Mouse (Mus musculus) neural tube, embryonic 10.5 days (tissue): ENCODE results near the gene Eipr1.

Source experiments
- DNase-seq: peaks from one replicate; pipeline ENCODE4 v3.0.0-alpha.2; 2017; ENCODE audit warnings: low spot score; ENCODE audit errors: extremely low spot score

The Eipr1 gene

DNA sequence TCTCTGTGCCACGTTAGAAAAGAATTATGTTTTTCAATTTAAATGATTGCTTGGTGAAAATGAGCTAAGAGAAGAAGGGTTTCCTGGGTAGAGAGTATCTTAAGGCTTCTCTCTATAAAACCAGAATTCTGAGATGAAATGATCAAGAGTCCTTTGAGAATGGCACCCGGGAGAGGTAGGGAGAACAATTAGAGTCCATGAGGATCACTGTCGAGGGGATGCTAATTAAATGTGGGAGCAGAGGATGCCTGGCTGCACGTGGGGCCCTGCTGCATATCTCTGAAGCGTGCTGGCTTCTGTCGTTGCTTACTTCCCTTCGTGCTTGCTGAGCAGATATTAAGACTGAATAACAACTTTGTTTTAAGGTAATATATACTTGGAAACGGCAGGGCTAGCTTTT, 23.5 kb downstream of the Eipr1 start:
- no peak for DNase-seq

GRCm38 (mm10) chr12:28775627-28776026, 24.0 kb downstream of the Eipr1 start:
- DNase-seq, result no peak

DNA sequence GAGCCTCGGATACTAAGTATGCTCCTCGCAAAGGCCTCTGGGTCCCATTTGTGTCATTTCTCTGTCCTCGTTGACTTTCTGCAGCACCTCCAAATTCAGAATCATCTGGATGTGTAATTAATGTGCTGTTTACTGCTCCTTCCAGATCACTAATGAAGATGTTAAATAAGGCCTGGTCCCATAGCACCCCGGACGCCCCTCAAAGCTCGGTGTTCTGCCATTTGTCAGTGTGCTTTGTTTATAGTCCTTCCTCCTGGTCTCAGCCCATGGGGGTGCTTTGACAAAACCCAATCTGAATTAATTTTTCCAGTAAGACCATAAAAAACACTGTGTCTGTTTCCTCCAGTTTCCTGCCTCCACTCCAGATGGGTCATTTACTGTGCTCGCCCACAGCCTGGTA, 28.6 kb downstream of the Eipr1 start:
- no peak for DNase-seq

DNA sequence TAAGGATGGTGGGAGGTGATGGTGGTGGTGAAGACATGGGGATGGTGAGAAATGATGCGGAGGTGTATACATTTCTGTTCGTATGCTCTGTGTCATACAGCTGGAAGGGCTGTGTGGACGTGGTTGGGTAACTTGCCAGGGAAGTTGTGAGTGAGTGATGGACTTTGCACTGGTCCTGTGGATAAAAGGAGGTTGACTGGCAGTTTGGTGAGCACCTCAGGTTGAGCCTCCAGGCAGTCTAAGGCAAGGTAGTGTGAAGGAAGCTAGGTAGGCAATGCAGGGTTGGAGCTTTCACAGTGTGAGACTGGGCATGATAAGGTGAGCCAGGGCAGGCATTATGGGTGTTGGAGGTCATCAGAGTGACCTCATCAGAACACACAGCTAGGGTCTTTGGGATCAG, 31.0 kb downstream of the Eipr1 start:
- no peak for DNase-seq

DNA sequence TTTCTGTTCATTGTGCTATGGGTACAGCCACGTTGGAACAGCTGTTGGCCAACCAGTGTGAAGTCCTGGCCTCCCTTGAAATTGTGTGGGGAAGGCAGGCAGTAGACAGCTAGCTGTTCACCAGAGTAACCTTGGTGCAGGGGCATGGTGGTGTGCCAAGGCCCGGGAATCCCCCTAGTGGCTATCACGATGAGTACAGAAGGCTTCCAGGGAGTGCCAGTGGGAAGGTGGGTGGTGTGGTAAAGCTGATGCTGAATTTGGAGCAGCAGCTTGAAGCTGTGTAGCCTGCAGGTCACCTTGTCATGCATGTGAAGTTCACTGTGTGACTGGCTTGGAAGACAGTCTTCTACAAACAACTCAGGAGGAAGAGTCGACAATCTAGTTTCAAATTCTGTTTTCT, 32.8 kb downstream of the Eipr1 start:
- no peak for DNase-seq

DNA sequence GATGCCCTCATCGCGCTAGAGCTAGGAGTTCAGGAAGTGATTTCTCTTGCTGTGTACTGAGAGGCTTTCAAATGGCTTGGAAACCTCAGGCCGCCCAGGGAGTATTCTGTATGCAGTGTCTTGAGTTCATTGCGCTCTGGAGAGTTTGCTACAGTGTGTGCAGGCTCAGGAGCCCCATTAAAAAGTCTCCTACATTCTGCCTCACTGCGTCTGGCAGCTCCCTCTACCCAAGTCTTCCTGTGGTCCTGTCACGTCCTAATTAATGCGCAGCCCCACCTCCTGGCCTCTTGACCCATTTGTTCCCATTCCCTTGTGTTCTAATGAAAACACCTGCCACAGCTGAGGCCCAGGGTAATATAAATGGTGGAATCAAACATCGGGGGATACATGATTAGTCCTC, 33.3 kb downstream of the Eipr1 start:
- no peak for DNase-seq

DNA sequence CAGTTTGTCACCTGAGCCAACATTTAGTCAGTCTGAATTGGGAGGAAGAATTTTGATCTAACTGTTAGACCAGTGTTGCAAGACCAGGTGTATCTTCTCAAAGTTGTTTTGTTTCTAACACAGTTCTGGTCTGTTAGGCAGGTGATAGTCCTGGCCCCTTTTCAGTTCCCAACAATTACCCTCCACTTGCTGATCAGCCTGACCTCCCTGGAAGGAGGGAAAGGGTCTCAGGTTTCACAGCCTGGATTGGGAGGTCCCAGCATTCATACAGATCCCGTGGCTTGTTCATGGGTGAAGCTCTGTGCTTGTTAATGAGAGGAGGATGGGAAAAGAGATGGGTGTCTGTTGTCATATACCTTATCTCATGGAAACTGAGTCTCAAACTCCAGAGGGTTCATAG, 33.7 kb downstream of the Eipr1 start:
- DNase-seq, result no peak

- DNase-seq, result no peak
Measured at GRCm38 (mm10) chr12:28786310-28786709, 34.7 kb downstream of the Eipr1 start.

GRCm38 (mm10) chr12:28792613-28793012, 41.0 kb downstream of the Eipr1 start:
- no peak for DNase-seq

DNA sequence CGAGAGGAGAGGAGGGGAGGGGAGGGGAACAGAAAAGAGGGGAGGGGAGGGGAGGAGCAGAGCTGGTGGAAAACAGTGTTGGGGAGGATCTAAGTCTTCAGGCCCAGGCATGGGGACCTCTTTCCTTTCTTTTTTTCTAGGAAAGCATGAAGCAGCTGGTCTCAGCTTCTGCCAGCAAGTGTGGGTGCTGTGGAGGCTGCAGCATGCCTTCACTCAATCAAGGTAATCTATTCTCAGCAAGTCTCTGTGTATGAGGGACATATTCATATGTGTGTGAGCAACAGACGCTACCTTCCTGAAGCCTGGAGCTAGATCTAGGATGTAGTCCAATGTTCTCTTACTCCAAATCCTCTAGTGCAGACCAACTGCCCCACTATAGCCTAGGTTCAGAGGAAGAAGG, 42.1 kb downstream of the Eipr1 start:
- no peak for DNase-seq

DNA sequence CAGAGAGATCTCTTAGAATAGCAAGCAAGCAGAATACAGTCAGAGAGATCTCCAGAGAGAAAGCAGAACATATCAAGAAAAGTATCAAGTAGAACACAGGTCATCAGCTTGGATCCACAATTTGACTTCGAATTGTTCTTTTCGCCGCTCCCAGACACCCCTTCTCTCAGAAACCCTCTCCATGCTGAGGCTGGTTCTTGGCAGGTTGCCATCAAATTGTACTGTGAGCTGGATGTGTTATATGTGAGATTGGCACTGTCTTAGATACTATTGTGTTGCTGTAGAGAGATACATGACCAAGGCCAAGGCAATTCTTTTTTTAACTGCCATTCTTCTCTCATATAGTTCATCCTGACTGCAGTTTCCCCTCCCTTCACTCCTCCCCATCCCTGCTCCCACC, 43.4 kb downstream of the Eipr1 start:
- no peak for DNase-seq

DNA sequence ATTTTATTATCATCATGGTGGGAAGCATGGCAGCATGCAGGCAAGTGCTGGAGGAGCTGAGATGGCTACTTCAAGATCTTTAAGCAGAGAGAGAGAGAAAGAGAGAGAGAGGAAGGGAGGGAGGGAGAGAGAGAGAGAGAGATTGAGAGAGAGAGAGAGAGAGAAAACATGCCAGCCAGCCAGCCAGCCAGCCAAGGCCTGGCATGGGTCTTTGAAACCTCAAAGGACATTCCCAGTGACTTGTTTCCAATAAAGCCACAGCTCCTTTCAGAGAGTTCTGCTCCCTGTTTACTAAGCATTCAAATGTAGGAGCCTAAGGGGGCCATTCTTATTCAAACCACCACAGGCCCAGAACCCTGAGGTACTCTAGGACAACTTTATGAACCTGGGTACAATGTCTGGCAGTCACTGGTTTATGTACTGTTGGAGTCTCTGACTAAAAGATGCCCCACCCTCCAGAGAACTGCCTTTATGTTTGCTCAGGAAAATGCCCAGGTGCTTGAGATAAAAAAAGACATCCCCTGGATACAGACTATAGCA, 45.3 kb downstream of the Eipr1 start:
- DNase-seq, result no peak

DNA sequence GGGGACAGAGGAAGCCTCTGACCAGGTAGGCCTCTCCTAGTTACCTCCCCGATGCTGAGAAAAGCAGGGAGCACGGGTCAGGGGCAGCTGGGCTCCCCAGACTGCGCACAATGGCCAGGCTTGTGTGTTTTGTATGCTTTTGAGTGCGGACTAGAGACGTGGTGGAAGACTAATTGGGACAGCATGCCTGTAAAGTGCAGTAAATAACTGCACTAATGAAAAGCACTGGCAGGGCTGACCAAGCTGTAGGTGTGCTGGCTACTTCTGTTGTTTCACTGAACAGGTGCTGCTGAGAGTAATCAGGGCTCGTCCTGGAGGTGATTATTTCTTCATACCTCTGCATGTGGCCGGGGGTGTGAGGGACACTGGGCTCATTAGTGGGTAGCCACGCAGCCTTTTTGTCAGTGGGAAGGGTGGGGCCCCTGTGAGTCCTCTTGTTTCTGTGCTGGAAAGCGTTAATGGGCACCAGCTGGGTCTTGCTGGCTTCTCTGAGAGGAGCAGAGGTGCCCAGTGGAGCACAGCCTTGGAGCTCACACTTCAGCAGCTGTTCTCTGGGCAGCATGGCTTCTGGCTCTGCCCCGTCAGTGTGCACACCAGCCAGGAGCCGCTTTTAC, 48.3 kb downstream of the Eipr1 start:
- no peak for DNase-seq

GRCm38 (mm10) chr12:28800423-28800822, 48.8 kb downstream of the Eipr1 start:
- DNase-seq, result no peak

DNA sequence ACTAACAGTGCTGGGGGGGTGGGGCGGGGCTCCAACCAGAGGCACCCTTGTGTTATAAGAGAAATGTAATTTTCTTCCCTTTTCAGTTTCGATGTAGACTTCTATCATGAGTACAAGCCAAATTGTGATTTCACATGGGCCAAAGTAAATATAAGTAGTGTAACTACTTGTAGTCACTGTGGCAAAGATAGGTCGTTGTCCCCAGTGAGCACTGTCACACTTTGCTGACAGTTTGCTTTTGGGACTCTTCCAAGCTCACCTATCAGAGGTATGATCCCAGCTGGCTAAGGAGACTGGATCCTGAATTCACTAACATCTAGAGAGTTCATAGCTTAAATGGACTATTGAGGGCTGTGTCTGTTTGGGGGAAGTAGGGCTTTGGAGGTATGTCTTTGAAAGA, 49.3 kb downstream of the Eipr1 start:
- DNase-seq, result no peak

DNA sequence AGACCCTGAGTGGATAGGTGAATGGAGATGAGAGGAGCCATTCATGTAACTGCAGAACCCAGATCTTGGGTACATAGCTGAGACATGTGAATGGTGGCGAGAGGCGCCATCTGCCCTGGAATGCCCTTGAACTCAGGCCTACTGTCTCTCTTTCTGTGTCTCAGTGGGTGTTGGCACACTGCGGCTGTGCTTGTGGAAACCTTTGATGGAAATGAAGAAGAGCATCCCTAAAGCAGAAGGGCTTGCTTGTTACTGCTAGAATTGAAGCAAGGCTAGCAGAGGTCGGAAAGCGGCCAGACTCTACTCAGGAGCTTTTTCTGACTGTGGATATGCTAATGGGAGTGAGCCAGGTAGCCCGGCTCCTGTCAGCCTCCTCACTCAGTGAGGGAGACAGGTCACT, 50.1 kb downstream of the Eipr1 start:
- no peak for DNase-seq

DNA sequence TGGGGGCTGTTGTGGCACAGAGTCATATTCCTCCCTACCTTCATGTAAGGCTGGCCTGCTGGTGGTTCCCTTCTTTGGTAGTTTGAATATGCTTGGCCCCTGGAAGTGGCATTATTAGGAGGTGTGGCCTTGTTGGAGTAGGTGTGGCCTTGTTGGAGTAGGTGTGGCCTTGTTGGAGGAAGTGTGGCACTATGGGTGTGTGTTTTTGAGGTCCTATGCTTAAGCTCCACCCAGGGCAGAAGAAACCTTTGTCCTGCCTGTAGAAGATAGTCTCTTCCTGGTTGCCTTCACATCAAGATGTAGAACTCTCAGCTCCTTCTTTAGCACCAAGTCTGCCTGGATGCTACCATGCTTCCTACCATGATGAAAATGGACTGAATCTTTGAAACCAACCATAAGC, 51.4 kb downstream of the Eipr1 start:
- DNase-seq, result no peak

DNA sequence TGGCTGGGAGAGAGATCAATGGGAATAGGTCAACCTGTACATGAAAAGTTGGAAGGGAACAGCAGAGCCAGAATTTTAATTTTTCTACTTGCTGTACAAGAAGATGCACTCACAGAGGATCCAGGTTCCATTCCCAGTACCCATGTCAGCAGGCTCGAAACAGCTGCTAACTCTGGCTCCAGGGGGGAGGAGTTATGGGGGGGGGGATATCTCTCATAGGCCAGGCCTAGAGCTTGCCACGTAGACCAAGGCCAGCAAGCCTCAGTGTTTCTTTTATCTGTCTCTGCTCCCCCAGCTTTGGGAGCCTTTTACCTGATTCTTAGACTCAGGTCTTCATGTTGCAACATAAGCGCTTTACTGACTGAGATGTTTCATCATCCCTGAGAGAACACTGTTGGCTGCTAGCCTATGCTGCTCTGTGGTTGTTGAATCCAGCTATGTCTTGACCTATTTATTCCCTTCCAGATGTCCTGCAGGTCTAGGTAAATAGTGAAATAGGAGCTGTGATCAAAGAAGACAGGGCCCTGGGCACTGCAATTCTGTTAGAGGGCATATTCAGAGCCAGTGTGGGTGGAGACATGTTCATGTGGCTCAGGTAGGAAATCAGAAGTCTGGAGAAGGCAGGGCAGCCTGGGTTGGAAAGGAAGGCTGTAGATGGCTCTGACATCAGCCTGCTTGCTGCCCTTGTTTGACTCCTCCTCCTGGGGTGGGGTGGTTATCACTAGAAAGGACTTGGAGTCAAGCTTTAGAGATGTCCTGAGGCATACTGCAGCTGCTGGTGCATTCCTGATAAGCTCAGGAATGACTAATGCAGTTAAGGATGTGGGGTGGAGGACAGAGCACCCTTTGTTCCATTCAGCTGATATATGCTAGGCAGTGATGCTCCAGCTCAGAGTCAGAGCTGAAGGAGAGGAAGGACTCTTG, 53.2 kb downstream of the Eipr1 start:
- no peak for DNase-seq

GRCm38 (mm10) chr12:28808786-28809375, 57.3 kb downstream of the Eipr1 start:
- DNase-seq, result no peak

GRCm38 (mm10) chr12:28809756-28810337, 58.2 kb downstream of the Eipr1 start:
- DNase-seq, result no peak

GRCm38 (mm10) chr12:28816681-28817426, 65.3 kb downstream of the Eipr1 start:
- DNase-seq, result no peak
